Mouse (Mus musculus) C2C12 (cell line): Measurements from ENCODE around the gene Map3k5.

Source experiments
- CTCF ChIP-seq: IDR thresholded peaks from one replicate; pipeline ENCODE4 v1.5.1; 2011; ENCODE audit not compliant: control insufficient read depth, insufficient read depth, insufficient read length
- MYOD1 ChIP-seq: IDR thresholded peaks from one replicate; pipeline ENCODE4 v1.6.1; 2011; ENCODE audit warnings: low read depth; ENCODE audit not compliant: control insufficient read depth, insufficient read length
- USF1 ChIP-seq: IDR thresholded peaks from one replicate; pipeline ENCODE4 v1.6.1; 2011; ENCODE audit warnings: low read depth, mild to moderate bottlenecking, control low read depth, moderate library complexity

- no peak for TF ChIP-seq USF1
- TF ChIP-seq CTCF = no peak
- TF ChIP-seq MYOD1 = no peak
These were observed 40.3 kb upstream of the Map3k5 start for GRCm38 (mm10) chr10:19893976-19894375.
